Mouse (Mus musculus) embryonic facial prominence, embryonic 10.5 days (tissue): ENCODE results near the gene Smcr8. TPM values are rescaled to one million over a fixed set of nuclear protein-coding genes. Genes with fewer than 3 reads are reported as not detected.

Experiments used
- DNase-seq: peaks from one replicate; pipeline ENCODE4 v3.0.0-alpha.2; 2017; ENCODE audit warnings: low spot score
- H3K27ac ChIP-seq: fragments of 300-500 bp; sonication (generic); replicated peaks from 2 replicates; pipeline ENCODE4 v1.5.1; 2016; ENCODE audit warnings: mild to moderate bottlenecking
- H3K27me3 ChIP-seq: fragments of 300-500 bp; sonication (generic); replicated peaks from 2 replicates; pipeline ENCODE4 v1.6.1; 2016; ENCODE audit warnings: low read depth, mild to moderate bottlenecking; ENCODE audit not compliant: poor library complexity, severe bottlenecking
- H3K36me3 ChIP-seq: fragments of 300-500 bp; sonication (generic); replicated peaks from 2 replicates; pipeline ENCODE4 v1.6.1; 2016; ENCODE audit warnings: mild to moderate bottlenecking, moderate library complexity
- H3K4me1 ChIP-seq: fragments of 300-500 bp; sonication (generic); 2 replicates; pipeline ENCODE4 v1.6.1; 2016
- H3K4me3 ChIP-seq: fragments of 300-500 bp; sonication (generic); 2 replicates; pipeline ENCODE4 v1.5.1; 2016; ENCODE audit warnings: mild to moderate bottlenecking, moderate library complexity
- H3K9me3 ChIP-seq: fragments of 300-500 bp; sonication (generic); 2 replicates; pipeline ENCODE4 v1.6.1; 2016; ENCODE audit warnings: mild to moderate bottlenecking
- WGBS: fragments of 180-500 bp; shearing (Covaris S2); methylation state at CpG from one replicate; pipeline ENCODE4 v1.1.7; 2016; 5-methylcytosine and 5-hydroxymethylcytosine counted together
- polyA plus RNA-seq: library from polyadenylated mRNA; unstranded; fragments of >200 nt; fragmentation: Nextera tagmentation; extraction: Ambion mirVana; gene quantifications from 2 replicates; pipeline ENCODE4 v1.2.1, GENCODE M21; 2016

Smcr8 gene
- polyA plus RNA-seq, result 8.8 and 9.0 TPM in 2 replicates

DNA sequence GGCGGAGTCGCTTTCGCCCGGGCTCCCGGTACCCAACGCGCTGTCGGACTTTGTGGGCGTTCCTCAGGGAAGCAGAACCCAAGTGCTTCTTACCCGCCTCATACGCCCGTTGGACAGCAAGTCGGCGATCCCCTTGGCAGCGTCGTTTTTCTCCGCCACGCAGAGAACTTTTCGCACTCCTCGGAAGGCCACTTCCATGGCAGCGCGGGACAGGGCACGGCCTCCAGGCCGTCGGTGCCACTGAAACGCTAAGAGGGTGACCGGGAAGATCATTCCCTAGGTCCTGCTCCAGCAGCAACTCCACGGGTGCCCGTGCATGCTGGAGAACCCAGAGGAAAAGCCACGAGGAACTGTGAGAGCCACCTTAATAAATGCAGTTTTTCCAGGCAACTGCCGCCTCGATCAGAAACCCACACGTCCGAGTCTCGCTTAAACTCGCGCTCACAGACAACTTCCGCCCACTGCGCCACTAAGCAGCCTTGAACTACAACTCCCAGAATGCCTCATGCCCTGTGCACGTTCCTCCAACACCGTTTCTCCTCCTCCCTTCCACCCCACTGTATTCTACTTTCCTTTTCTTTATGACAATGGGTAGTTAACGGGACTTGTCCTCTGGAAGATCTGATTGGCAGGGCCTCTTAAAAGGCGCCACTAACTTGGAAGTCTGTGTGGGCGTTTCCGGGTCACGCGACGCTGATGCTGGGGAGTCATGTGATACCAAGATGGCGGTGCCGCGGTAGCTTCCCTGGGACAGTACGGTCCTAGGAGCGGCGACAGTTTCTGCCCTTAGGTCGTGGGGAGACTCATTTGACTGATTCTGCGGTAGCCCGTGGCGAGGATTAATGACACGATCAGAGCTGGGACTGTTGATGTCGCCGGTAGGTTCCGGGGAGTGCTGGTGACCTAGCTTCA lies at the start of gene Smcr8, which contains the start of gene Top3a:
Gene Smcr8, plus strand, starts transcription at position 696 of the 912 bp plus-strand sequence.
Gene Top3a, minus strand, starts transcription at position 537 of the 912 bp plus-strand sequence.
- H3K27ac ChIP-seq, result peak within 1 kb of the TSS; percentile 90
- WGBS, result under 1% methylated on average over 62 of the region's 62 CpGs
- peaks cover 38% of the 10 kb centered on the region for H3K36me3 ChIP-seq
- H3K9me3 ChIP-seq, result no peaks in the 10 kb centered on the region
- H3K27me3 ChIP-seq, result no peaks in the 10 kb centered on the region
- peak within 1 kb of the TSS; percentile 93 for H3K4me3 ChIP-seq
- peaks cover 66% of the 10 kb centered on the region for H3K4me1 ChIP-seq
- peak; percentile 89 for DNase-seq

DNA sequence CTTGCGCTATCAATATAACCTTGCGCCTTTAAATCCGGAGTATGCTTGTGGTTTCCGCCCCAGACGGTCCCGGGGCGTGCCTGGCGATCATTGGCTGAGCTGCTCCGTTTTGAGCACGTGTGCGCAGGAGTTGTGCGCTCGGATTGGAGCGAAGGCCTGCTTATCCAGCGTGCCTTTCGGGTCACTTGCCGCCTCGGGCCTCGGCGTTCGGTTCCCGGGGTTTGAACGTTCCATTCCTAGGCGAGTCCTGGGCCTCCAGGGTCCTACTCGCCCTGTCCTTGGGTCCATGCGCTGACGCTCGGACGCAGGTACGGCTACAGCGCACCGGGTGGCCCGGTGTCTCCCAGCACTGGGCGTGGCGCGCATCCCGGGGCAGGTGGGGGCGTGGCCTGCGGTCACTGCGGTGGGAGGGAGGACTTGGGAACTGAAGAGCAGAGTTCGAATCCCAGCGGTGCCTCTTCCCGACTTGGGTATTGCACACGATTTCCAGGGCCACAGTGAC lies 49.0 kb upstream of the Smcr8 start, which contains the start of gene Mief2:
Gene Mief2, plus strand, starts transcription at position 139 of the 502 bp plus-strand sequence.
- Histone ChIP-seq H3K9me3 (no peaks in the 10 kb centered on the region), H3K4me1 (peaks cover 35% of the 10 kb centered on the region), H3K36me3 (peaks cover 54% of the 10 kb centered on the region), H3K27me3 (no peaks in the 10 kb centered on the region), H3K27ac (peak within 1 kb of the TSS; percentile 91), H3K4me3 (peak within 1 kb of the TSS; percentile 91)
- under 1% methylated on average over 44 of the region's 44 CpGs for WGBS
- peak; percentile 94 for DNase-seq

DNA sequence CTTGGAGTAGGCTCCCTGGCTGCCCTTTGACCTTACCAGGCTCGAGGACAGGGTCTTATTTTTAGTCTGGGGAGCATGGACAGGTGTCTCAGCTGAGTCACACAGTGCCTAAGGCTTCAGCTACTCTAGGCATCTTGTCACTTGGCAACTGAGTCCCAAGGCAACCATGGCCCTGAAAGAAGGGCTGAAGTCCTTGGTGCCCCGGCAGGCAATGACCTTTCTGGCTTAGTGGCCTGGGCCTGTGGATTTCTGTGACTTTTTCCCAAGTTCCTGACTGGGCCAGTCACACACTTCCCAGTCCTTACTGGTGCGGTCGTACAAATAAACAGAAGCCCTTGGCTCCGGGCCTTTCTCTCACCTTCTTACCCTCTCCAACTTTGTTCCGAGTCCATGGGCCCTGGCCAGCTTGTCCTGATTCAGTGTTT lies 48.1 kb upstream of the Smcr8 start:
- peaks cover 54% of the 10 kb centered on the region for H3K36me3 ChIP-seq
- no peaks in the 10 kb centered on the region for H3K27me3 ChIP-seq
- peaks cover 35% of the 10 kb centered on the region for H3K4me1 ChIP-seq
- H3K9me3 ChIP-seq, result no peaks in the 10 kb centered on the region
- H3K4me3 ChIP-seq, result peak overlapping the region; percentile 91
- no peak for DNase-seq
- H3K27ac ChIP-seq, result 0 out of 2 replicates have a peak overlapping the region, but pooled peaks have one; percentile 91
- 80% methylated on average over 6 of the region's 6 CpGs for WGBS

DNA sequence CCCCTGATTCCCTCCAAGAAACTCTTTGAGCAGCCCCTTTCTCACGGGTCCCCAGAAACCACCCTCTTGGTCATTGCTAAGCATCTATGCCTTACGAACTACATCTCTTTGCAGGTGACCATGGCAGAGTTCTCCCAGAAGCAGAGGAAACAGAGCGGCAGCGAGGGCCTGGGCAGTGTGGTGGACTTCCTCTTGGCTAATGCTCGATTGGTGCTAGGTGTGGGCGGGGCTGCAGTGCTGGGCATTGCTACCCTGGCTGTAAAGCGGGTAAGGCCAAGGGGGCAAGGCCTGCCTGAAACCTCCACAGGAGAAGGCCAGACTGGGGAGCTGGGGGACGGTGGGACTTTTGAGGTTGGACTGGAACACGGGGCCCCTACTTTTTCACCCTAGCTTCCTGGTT lies 47.2 kb upstream of the Smcr8 start:
- peaks cover 35% of the 10 kb centered on the region for H3K4me1 ChIP-seq
- H3K27ac ChIP-seq, result no peak overlapping the region
- H3K9me3 ChIP-seq, result no peaks in the 10 kb centered on the region
- no peak overlapping the region for H3K4me3 ChIP-seq
- 89% methylated on average over 9 of the region's 9 CpGs for WGBS
- peaks cover 50% of the 10 kb centered on the region for H3K36me3 ChIP-seq
- no peak for DNase-seq
- H3K27me3 ChIP-seq, result no peaks in the 10 kb centered on the region

DNA sequence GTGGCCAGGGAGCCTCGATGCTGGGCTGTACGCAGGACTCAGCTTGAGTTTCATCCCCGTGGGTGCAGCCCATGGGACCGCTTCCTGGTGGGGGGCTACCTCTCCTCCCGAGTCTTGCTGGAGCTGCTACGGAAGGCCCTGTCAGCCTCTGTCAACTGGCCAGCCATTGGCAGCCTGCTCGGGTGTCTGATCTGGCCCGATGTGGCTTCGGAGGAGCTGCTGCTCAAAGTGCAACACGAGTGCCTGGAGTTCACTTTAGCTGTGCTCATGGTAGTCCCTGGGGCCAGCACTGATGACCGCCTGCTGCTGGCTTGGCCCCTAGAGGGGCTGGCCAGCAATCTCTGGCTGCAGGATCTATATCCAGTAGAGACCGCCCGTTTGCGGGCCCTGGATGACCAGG lies 46.1 kb upstream of the Smcr8 start:
- Histone ChIP-seq H3K27me3 (no peaks in the 10 kb centered on the region), H3K4me1 (peaks cover 32% of the 10 kb centered on the region), H3K36me3 (peaks cover 46% of the 10 kb centered on the region), H3K9me3 (no peaks in the 10 kb centered on the region), H3K27ac (no peak overlapping the region; the same call in 1 of the 2 replicates), H3K4me3 (no peak overlapping the region; the same call in 1 of the 2 replicates)
- DNase-seq, result no peak
- 91% methylated on average over 14 of the region's 14 CpGs for WGBS

DNA sequence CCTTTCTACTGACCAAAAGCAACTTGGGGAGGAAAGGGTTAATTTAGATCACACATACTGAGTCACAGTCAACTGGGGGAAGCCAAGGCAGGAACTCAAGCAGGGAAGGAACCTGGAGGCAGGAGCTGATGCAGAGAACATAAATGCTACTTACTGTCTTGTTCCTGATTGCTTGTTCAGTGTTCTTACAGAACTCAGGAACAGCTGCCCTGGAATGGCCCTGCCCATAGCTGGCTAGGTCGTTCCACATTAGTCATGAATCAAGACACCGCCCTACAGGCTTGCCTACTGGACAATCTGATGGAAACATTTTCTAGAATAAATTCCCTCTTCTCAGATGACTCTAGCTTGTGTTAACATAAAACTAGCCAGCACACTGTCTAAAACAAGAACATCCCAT lies 43.1 kb upstream of the Smcr8 start:
- Histone ChIP-seq H3K36me3 (peaks cover 59% of the 10 kb centered on the region), H3K27ac (no peak overlapping the region), H3K4me3 (no peak overlapping the region), H3K4me1 (peaks cover 5% of the 10 kb centered on the region), H3K27me3 (no peaks in the 10 kb centered on the region), H3K9me3 (no peaks in the 10 kb centered on the region)
- WGBS, result 88% methylated on average over 2 of the region's 2 CpGs
- no peak for DNase-seq

DNA sequence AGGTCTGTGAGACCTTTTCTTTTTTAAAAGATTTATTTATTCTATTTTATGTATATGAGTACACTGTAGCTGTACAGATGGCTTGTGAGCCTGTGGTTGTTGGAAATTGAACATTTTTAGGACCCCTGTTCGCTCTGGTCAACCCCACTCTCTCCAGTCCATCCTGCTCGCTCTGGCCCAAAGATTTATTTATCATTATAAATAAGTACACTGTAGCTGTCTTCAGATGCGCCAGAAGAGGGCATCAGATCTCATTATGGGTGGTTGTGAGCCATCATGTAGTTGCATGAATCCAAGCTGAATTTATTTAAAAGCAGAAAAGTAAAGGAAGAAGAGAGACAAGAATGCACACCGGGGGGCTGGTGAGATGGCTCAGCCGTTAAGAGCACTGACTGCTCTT lies 42.1 kb upstream of the Smcr8 start:
- Histone ChIP-seq H3K4me3 (no peak overlapping the region), H3K9me3 (no peaks in the 10 kb centered on the region), H3K27me3 (no peaks in the 10 kb centered on the region), H3K36me3 (peaks cover 68% of the 10 kb centered on the region), H3K4me1 (no peaks in the 10 kb centered on the region), H3K27ac (no peak overlapping the region)
- DNase-seq, result no peak
- 80% methylated on average over 5 of the region's 5 CpGs for WGBS

DNA sequence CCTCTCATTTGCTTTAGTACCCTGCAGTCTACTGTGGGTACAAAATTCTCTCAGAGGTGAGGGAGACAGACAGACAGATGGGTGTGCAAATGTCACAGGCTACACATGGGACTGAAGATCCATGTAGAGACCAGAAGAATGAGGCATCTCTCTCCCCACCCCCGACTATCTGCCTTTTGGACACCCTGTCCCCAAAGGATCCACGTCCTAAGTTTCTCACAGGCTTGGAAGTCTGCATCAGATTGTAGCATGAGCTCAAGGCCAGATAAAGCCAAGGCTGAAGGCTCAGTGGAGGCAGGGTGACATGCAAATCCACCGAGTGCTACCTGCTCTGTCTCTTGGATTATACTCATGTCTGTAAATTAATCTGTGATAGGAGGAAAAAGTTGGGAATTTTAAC lies 40.8 kb upstream of the Smcr8 start:
- peaks cover 68% of the 10 kb centered on the region for H3K36me3 ChIP-seq
- no peak for DNase-seq
- no peak overlapping the region for H3K4me3 ChIP-seq
- WGBS, result 86% methylated on average over 3 of the region's 3 CpGs
- H3K27ac ChIP-seq, result no peak overlapping the region
- H3K9me3 ChIP-seq, result no peaks in the 10 kb centered on the region
- no peaks in the 10 kb centered on the region for H3K27me3 ChIP-seq
- H3K4me1 ChIP-seq, result no peaks in the 10 kb centered on the region

DNA sequence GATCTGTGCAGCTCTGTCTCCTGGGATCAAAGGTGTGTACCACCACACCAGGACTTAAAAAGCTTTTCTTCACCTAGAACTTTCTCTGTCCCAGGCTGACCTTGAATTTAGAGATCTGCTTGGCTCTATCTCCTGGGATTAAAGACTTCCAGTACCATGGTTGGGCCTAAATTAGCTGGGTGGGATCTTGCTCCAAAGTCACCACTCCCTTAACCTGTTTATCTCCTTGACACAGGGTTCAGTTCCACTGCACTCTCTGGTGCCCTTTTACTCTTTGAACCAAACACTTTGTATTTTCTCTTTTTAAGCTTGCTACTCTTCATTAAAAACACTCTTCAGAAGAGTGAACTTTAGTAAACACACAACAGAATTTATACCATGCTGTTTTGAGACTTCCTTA lies 39.9 kb upstream of the Smcr8 start:
- Histone ChIP-seq H3K27ac (no peak overlapping the region), H3K36me3 (peaks cover 69% of the 10 kb centered on the region), H3K4me3 (no peak overlapping the region), H3K9me3 (no peaks in the 10 kb centered on the region), H3K27me3 (no peaks in the 10 kb centered on the region), H3K4me1 (no peaks in the 10 kb centered on the region)
- DNase-seq, result no peak

DNA sequence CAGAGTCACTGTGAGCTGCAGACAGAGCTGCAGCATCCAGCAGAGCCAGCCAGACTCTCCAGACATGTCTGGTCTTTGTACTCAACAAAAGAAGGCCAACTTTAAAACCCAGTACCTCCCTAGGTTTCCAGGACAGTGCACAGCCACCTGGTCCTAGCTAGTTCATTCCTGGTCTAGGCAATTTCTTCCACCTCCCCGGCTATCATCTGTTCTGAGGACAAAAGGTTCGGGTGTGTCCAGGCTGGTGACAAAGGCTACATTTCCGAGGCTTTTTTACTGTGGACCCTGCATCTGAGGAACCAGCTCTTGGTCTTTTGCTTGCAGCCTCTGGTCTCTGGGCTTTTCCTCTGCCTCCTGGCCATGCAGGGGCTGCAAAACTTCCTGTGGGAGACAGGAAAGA lies 37.0 kb upstream of the Smcr8 start:
- peaks cover 74% of the 10 kb centered on the region for H3K36me3 ChIP-seq
- H3K4me3 ChIP-seq, result no peak overlapping the region
- H3K4me1 ChIP-seq, result no peaks in the 10 kb centered on the region
- no peaks in the 10 kb centered on the region for H3K27me3 ChIP-seq
- H3K9me3 ChIP-seq, result no peaks in the 10 kb centered on the region
- 88% methylated on average over 3 of the region's 3 CpGs for WGBS
- no peak overlapping the region for H3K27ac ChIP-seq
- DNase-seq, result no peak

DNA sequence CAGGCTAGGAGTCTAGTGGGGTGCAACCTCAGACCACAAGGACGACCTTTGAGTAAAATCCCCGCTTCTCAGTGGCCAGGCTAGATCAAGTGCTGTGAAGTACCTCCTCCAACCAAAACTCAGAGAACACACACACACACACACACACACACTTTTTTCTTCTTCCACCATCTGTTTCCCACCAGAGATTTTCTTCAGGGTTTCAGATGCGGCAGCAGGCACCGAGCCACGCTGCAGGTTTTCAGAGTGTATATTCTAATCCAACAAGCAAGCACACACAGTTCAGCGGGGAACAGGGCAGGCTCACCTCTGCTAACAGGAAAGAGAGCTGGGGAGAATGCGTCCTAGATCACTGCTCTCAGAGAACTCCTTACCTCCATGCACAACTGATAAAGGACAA lies 21.8 kb upstream of the Smcr8 start:
- Histone ChIP-seq H3K27me3 (no peaks in the 10 kb centered on the region), H3K4me3 (no peak overlapping the region), H3K36me3 (peaks cover 97% of the 10 kb centered on the region), H3K4me1 (no peaks in the 10 kb centered on the region), H3K9me3 (no peaks in the 10 kb centered on the region), H3K27ac (no peak overlapping the region)
- WGBS, result 95% methylated on average over 7 of the region's 7 CpGs
- no peak for DNase-seq

DNA sequence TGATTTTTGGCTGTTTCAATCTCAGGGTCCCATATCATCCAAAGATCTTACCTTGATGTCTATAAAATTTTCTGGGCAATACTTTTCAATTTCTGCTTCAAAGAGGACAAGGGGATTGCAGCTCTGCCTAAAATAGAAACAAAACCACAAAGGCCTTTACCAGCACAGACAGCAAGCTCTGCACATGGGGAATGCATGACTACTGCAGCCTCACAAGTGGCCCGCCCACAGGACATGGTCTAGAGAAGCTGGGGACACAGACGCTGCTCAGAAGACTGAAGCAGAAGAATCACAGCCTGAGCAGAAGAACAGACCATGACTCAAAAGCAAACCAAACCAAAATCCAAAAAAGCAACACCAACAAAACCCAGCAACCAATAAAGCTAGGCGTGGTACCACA lies 15.6 kb upstream of the Smcr8 start:
- no peaks in the 10 kb centered on the region for H3K27me3 ChIP-seq
- no peak overlapping the region for H3K4me3 ChIP-seq
- no peaks in the 10 kb centered on the region for H3K4me1 ChIP-seq
- H3K9me3 ChIP-seq, result no peaks in the 10 kb centered on the region
- 91% methylated on average over 3 of the region's 3 CpGs for WGBS
- peaks cover 85% of the 10 kb centered on the region for H3K36me3 ChIP-seq
- DNase-seq, result no peak
- H3K27ac ChIP-seq, result no peak overlapping the region

DNA sequence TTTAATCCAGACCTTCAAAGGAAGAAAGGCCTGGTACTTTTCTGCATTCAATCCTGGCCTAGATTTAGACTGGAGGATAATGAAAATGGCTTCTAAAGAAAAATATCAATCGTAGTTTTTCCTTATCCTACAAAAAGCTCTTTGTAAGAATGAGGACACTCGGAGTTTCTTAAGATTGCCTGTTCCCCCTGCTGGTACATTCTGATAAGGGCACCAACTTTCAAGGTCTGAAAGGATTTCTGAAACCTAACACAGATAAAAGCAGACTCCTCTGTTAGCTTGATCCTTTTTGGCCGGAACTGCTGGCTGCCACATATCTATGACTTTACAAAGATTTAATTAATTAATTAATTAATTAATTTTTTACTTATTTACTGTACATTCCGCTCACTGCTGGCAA lies 10.4 kb upstream of the Smcr8 start:
- no peak for DNase-seq
- no peaks in the 10 kb centered on the region for H3K9me3 ChIP-seq
- H3K4me3 ChIP-seq, result no peak overlapping the region
- no peaks in the 10 kb centered on the region for H3K27me3 ChIP-seq
- H3K4me1 ChIP-seq, result no peaks in the 10 kb centered on the region
- WGBS, result 87% methylated on average over 4 of the region's 4 CpGs
- H3K27ac ChIP-seq, result no peak overlapping the region
- peaks cover 35% of the 10 kb centered on the region for H3K36me3 ChIP-seq
